Mouse (Mus musculus) heart, postnatal 0 days (tissue): ENCODE data around the gene Stxbp5.

Source experiments
- CTCF ChIP-seq: IDR thresholded peaks from 2 replicates; pipeline ENCODE4 v1.5.1; 2016; ENCODE audit warnings: antibody characterized with exemption, control low read depth, low read depth
- EP300 ChIP-seq: IDR thresholded peaks from 2 replicates; pipeline ENCODE4 v1.6.1; 2016; ENCODE audit warnings: antibody characterized with exemption, low read depth

- TF ChIP-seq CTCF (no peak), EP300 (no peak)
Observed at GRCm38 (mm10) chr10:9893562-9893961, 7.3 kb downstream of the Stxbp5 start.
